Mouse (Mus musculus) MEL (cell line): ENCODE results near the gene Cfap69. TPM values are rescaled to one million over a fixed set of nuclear protein-coding genes. Genes with fewer than 3 reads are reported as not detected.

Experiments used
- DNase-seq: peaks from one replicate; pipeline ENCODE4 v3.0.0; 2011; ENCODE audit warnings: low read depth, low spot score
- H3K27ac ChIP-seq: 2 replicates; pipeline ENCODE4 v1.5.1; 2012; ENCODE audit warnings: low read depth, mild to moderate bottlenecking, control low read depth, low read length, moderate library complexity; ENCODE audit not compliant: control insufficient read depth
- H3K27me3 ChIP-seq, 2 experiments: fragments of 150-350 bp in 1 of 2; sonication (generic) in 1 of 2; 2 replicates each; pipeline ENCODE4 v1.6.1; 2012; ENCODE audit warnings: low read length in 2 of 2, mild to moderate bottlenecking in 2 of 2, improper control_type of control experiment in 1 of 2, moderate library complexity in 1 of 2; ENCODE audit not compliant: insufficient read depth in 2 of 2, control insufficient read depth in 1 of 2
- H3K36me3 ChIP-seq, 2 experiments: 2 replicates each; pipeline ENCODE4 v1.6.1; 2012 to 2014; ENCODE audit warnings: low read length in 2 of 2, improper control_type of control experiment in 1 of 2, inconsistent platforms in 1 of 2, mild to moderate bottlenecking in 1 of 2; ENCODE audit not compliant: insufficient read depth in 2 of 2, control insufficient read depth in 1 of 2
- H3K4me1 ChIP-seq, 2 experiments: fragments of 150-350 bp in 1 of 2; sonication (generic) in 1 of 2; 2 replicates each; pipeline ENCODE4 v1.6.1; 2012; ENCODE audit warnings: low read length in 2 of 2, improper control_type of control experiment in 1 of 2, mild to moderate bottlenecking in 1 of 2; ENCODE audit not compliant: insufficient read depth in 2 of 2, control insufficient read depth in 1 of 2
- H3K4me3 ChIP-seq, 2 experiments: fragments of 150-350 bp in 1 of 2; sonication (generic) in 1 of 2; 2 replicates each; pipeline ENCODE4 v1.5.1; 2012; ENCODE audit warnings: low read depth in 2 of 2, low read length in 2 of 2, mild to moderate bottlenecking in 2 of 2, moderate library complexity in 2 of 2, control low read depth in 1 of 2, improper control_type of control experiment in 1 of 2; ENCODE audit not compliant: control insufficient read depth in 1 of 2, insufficient read depth in 1 of 2
- H3K79me2 ChIP-seq: 2 replicates; pipeline ENCODE4 v1.6.1; 2012; ENCODE audit warnings: mild to moderate bottlenecking, low read length, moderate library complexity; ENCODE audit not compliant: control insufficient read depth, poor library complexity, insufficient read depth
- H3K9ac ChIP-seq: 2 replicates; pipeline ENCODE4 v1.6.1; 2012; ENCODE audit warnings: low read depth, mild to moderate bottlenecking, control low read depth, low read length, moderate library complexity; ENCODE audit not compliant: control insufficient read depth, poor library complexity, severe bottlenecking
- H3K9me3 ChIP-seq: fragments of 150-350 bp; sonication (generic); replicated peaks from 2 replicates; pipeline ENCODE4 v1.6.1; 2012; ENCODE audit warnings: mild to moderate bottlenecking, low read length, improper control_type of control experiment, moderate library complexity; ENCODE audit not compliant: insufficient read depth
- BHLHE40 ChIP-seq: IDR thresholded peaks from 2 replicates; pipeline ENCODE4 v1.6.1; 2012; ENCODE audit warnings: low read depth, mild to moderate bottlenecking, inconsistent platforms, low read length, improper control_type of control experiment, borderline replicate concordance
- CHD1 ChIP-seq: IDR thresholded peaks from 2 replicates; pipeline ENCODE4 v1.6.1; 2012; ENCODE audit warnings: low read depth, mild to moderate bottlenecking, inconsistent platforms, low read length, improper control_type of control experiment
- E2F4 ChIP-seq: IDR thresholded peaks from 2 replicates; pipeline ENCODE4 v1.6.1; 2011; ENCODE audit warnings: low read depth, low read length, improper control_type of control experiment, borderline replicate concordance
- HCFC1 ChIP-seq: IDR thresholded peaks from 2 replicates; pipeline ENCODE4 v1.6.1; 2012; ENCODE audit warnings: low read depth, mild to moderate bottlenecking, inconsistent platforms, low read length, improper control_type of control experiment, moderate library complexity
- JUND ChIP-seq: IDR thresholded peaks from 2 replicates; pipeline ENCODE4 v1.6.1; 2011; ENCODE audit warnings: low read depth, mild to moderate bottlenecking, improper control_type of control experiment, low read length
- KAT2A ChIP-seq: conservative IDR thresholded peaks from 2 replicates; pipeline ENCODE4 v1.6.1; 2012; ENCODE audit warnings: low read depth, low read length, improper control_type of control experiment, inconsistent platforms
- MAFK ChIP-seq: IDR thresholded peaks from 2 replicates; pipeline ENCODE4 v1.6.1; 2011; ENCODE audit warnings: low read depth, mild to moderate bottlenecking, low read length, improper control_type of control experiment, borderline replicate concordance
- MAZ ChIP-seq: IDR thresholded peaks from 2 replicates; pipeline ENCODE4 v1.6.1; 2012; ENCODE audit warnings: low read depth, mild to moderate bottlenecking, inconsistent platforms, low read length, improper control_type of control experiment
- MXI1 ChIP-seq: IDR thresholded peaks from 2 replicates; pipeline ENCODE4 v1.6.1; 2011; ENCODE audit warnings: mild to moderate bottlenecking, low read depth, low read length, improper control_type of control experiment
- MYB ChIP-seq: IDR thresholded peaks from 2 replicates; pipeline ENCODE4 v1.6.1; 2011; ENCODE audit warnings: mild to moderate bottlenecking, low read depth, low read length, improper control_type of control experiment
- MYC ChIP-seq: IDR thresholded peaks from 2 replicates; pipeline ENCODE4 v1.6.1; 2011; ENCODE audit warnings: low read depth, mild to moderate bottlenecking, low read length, improper control_type of control experiment, moderate library complexity
- POLR2AphosphoS2 ChIP-seq: IDR thresholded peaks from 2 replicates; pipeline ENCODE4 v1.6.1; 2011; ENCODE audit warnings: low read length, improper control_type of control experiment
- RAD21 ChIP-seq: IDR thresholded peaks from 2 replicates; pipeline ENCODE4 v1.6.1; 2011; ENCODE audit warnings: mild to moderate bottlenecking, low read depth, low read length, improper control_type of control experiment
- SIN3A ChIP-seq: IDR thresholded peaks from 2 replicates; pipeline ENCODE4 v1.6.1; 2012; ENCODE audit warnings: low read length, improper control_type of control experiment, inconsistent platforms
- TCF12 ChIP-seq: IDR thresholded peaks from 2 replicates; pipeline ENCODE4 v1.6.1; 2014; ENCODE audit warnings: low read depth, mild to moderate bottlenecking, inconsistent platforms, low read length, improper control_type of control experiment, moderate library complexity
- USF1 ChIP-seq: IDR thresholded peaks from 2 replicates; pipeline ENCODE4 v1.6.1; 2014; ENCODE audit warnings: low read depth, mild to moderate bottlenecking, inconsistent platforms, low read length, improper control_type of control experiment, moderate library complexity
- ZC3H11A ChIP-seq: IDR thresholded peaks from 2 replicates; pipeline ENCODE4 v1.6.1; 2012; ENCODE audit warnings: low read depth, mild to moderate bottlenecking, inconsistent platforms, low read length, improper control_type of control experiment
- ZKSCAN1 ChIP-seq: IDR thresholded peaks from 2 replicates; pipeline ENCODE4 v1.6.1; 2012; ENCODE audit warnings: low read depth, mild to moderate bottlenecking, inconsistent platforms, low read length, improper control_type of control experiment, moderate library complexity
- ZMIZ1 ChIP-seq: IDR thresholded peaks from 2 replicates; pipeline ENCODE4 v1.6.1; 2012; ENCODE audit warnings: low read depth, mild to moderate bottlenecking, inconsistent platforms, low read length, improper control_type of control experiment, moderate library complexity
- ZNF384 ChIP-seq: IDR thresholded peaks from 2 replicates; pipeline ENCODE4 v1.6.1; 2012; ENCODE audit warnings: low read depth, mild to moderate bottlenecking, inconsistent platforms, low read length, improper control_type of control experiment
- polyA plus RNA-seq, 2 experiments: library from polyadenylated mRNA; stranded (reverse) in 1 of 2; unstranded in 1 of 2; fragments of >175 nt in 1 of 2; fragments of >200 nt in 1 of 2; gene quantifications; 2 replicates each; pipeline versions ENCODE4 v1.2.1 to v1.2.4; 2012; ENCODE audit warnings: low replicate concordance in 2 of 2, low read depth in 1 of 2; ENCODE audit not compliant: insufficient read length in 2 of 2, insufficient read depth in 1 of 2, missing spikeins in 1 of 2
- total RNA-seq: library from RNA; depleted of rRNA; stranded (reverse); fragments of 300-350 nt; gene quantifications from 2 replicates; pipeline ENCODE4 v1.2.3, GENCODE M21; 2012

Gene Cfap69
- total and polyA plus RNA-seq, 3 experiments, result not detected

- H3K79me2 ChIP-seq, result no peaks in the 10 kb centered on the region
- no peaks in the 10 kb centered on the region for H3K9me3 ChIP-seq
- H3K27ac ChIP-seq, result no peak within 1 kb of the TSS
- H3K27me3 ChIP-seq, result no peaks in the 10 kb centered on the region
- H3K36me3 ChIP-seq, result no peaks in the 10 kb centered on the region
- TF ChIP-seq KAT2A (no peak), MAFK (no peak), CHD1 (no peak)
- H3K4me1 ChIP-seq, result no peaks in the 10 kb centered on the region
- no peak within 1 kb of the TSS for H3K9ac ChIP-seq
- DNase-seq, result no peak
- H3K4me3 ChIP-seq, result no peak within 1 kb of the TSS
Observed at GRCm38 (mm10) chr5:5693956-5694653, 30.1 kb upstream of the Cfap69 start, which contains the start of gene Steap2. Steap2 (minus strand) TSS chr5:5694578.

GRCm38 (mm10) chr5:5693541-5693955 is 29.5 kb upstream of the Cfap69 start:
- Histone ChIP-seq H3K27ac (no peak overlapping the region), H3K79me2 (no peaks in the 10 kb centered on the region), H3K9ac (no peak overlapping the region), H3K9me3 (no peaks in the 10 kb centered on the region), H3K4me1 (no peaks in the 10 kb centered on the region), H3K27me3 (no peaks in the 10 kb centered on the region), H3K4me3 (no peak overlapping the region), H3K36me3 (no peaks in the 10 kb centered on the region)
- TF ChIP-seq KAT2A (no peak), MXI1 (no peak), MYB (no peak), CHD1 (no peak), BHLHE40 (no peak), JUND (no peak), ZMIZ1 (no peak), SIN3A (no peak), USF1 (no peak), MAFK (no peak), MAZ (no peak), POLR2AphosphoS2 (no peak), ZNF384 (no peak), RAD21 (no peak), MYC (no peak), HCFC1 (no peak), TCF12 (no peak), E2F4 (no peak), ZKSCAN1 (no peak), ZC3H11A (no peak)
- DNase-seq, result no peak
